Mouse (Mus musculus): ENCODE results near the gene Agbl4.
"Not testable (repeated sequence)": the region's sequence is repeated elsewhere in the genome, so short reads cannot be mapped to it uniquely, and the experiment has no call there.

Gene Agbl4

GRCm38 (mm10) chr4:110916565-110916964 is 519.1 kb downstream of the Agbl4 start:
- peak; percentile 31 to 52 for DNase-seq (ENCODE audit: low spot score in 2 of 2)

- no peak for DNase-seq (ENCODE audit: low spot score in 2 of 2)
Observed at GRCm38 (mm10) chr4:110921013-110921412, 523.6 kb downstream of the Agbl4 start.

GRCm38 (mm10) chr4:111001641-111002040 is 604.2 kb downstream of the Agbl4 start:
- DNase-seq (ENCODE audit: low spot score in 2 of 2): no peak

GRCm38 (mm10) chr4:111004719-111005479 is 607.4 kb downstream of the Agbl4 start:
- no peak for DNase-seq (ENCODE audit: low spot score in 2 of 2)

- peak in 1 of 2 experiments; percentile 18 for DNase-seq (ENCODE audit: low spot score in 2 of 2)
Observed at GRCm38 (mm10) chr4:111019376-111019775, 621.9 kb downstream of the Agbl4 start.

- no peak for DNase-seq (ENCODE audit: low spot score in 2 of 2)
Observed at GRCm38 (mm10) chr4:111067330-111067729, 669.9 kb downstream of the Agbl4 start.

GRCm38 (mm10) chr4:111073738-111074497 is 676.5 kb downstream of the Agbl4 start:
- DNase-seq (ENCODE audit: low spot score in 2 of 2): no peak

GRCm38 (mm10) chr4:111074701-111075154 is 677.3 kb downstream of the Agbl4 start:
- DNase-seq (ENCODE audit: low spot score in 2 of 2): no peak

- no peak for DNase-seq (ENCODE audit: low spot score in 2 of 2)
Observed at GRCm38 (mm10) chr4:111077810-111078209, 680.3 kb downstream of the Agbl4 start.

- DNase-seq (ENCODE audit: low spot score in 2 of 2): no peak
Observed at GRCm38 (mm10) chr4:111085330-111085729, 687.9 kb downstream of the Agbl4 start.

- DNase-seq (ENCODE audit: low spot score in 2 of 2): no peak
Observed at GRCm38 (mm10) chr4:111136217-111137147, 739.0 kb downstream of the Agbl4 start.

- DNase-seq (ENCODE audit: low spot score in 2 of 2): no peak
Observed at GRCm38 (mm10) chr4:111147748-111148147, 750.3 kb downstream of the Agbl4 start.

- no peak for DNase-seq (ENCODE audit: low spot score in 2 of 2)
Observed at GRCm38 (mm10) chr4:111155859-111156258, 758.4 kb downstream of the Agbl4 start.

GRCm38 (mm10) chr4:111181478-111181877 is 784.0 kb downstream of the Agbl4 start:
- no peak for DNase-seq (ENCODE audit: low spot score in 2 of 2)

GRCm38 (mm10) chr4:111200100-111200499 is 802.6 kb downstream of the Agbl4 start:
- DNase-seq (ENCODE audit: low spot score in 2 of 2): no peak

- no peak for DNase-seq (ENCODE audit: low spot score in 2 of 2)
Observed at GRCm38 (mm10) chr4:111215191-111215762, 817.8 kb downstream of the Agbl4 start.

- DNase-seq (ENCODE audit: low spot score in 2 of 2): not testable (repeated sequence)
Observed at GRCm38 (mm10) chr4:111219030-111219429, 821.6 kb downstream of the Agbl4 start.

- not testable (repeated sequence) for DNase-seq (ENCODE audit: low spot score in 2 of 2)
Observed at GRCm38 (mm10) chr4:111219543-111219942, 822.1 kb downstream of the Agbl4 start.

- no peak for DNase-seq (ENCODE audit: low spot score in 2 of 2)
Observed at GRCm38 (mm10) chr4:111233849-111234248, 836.4 kb downstream of the Agbl4 start.

- no peak for DNase-seq (ENCODE audit: low spot score in 2 of 2)
Observed at GRCm38 (mm10) chr4:111251917-111252316, 854.5 kb downstream of the Agbl4 start.

- DNase-seq (ENCODE audit: low spot score in 2 of 2): no peak
Observed at GRCm38 (mm10) chr4:111255499-111255898, 858.0 kb downstream of the Agbl4 start.

Data from frontal cortex, postnatal 10 days (tissue).